In genomic region chr7:144689136-144689535, GRCm38 (mm10) we compare ENCODE assay signal across 12 mouse cellular contexts.
A peak's percentile ranks its signal among the peaks of the same experiment; 100 is the strongest.
DNase-seq lines count a peak whose midpoint lies in the region; TF ChIP-seq lines count a peak whose summit lies in the region.
"Had no signal": no experiment of that assay in that cellular context is flagged by ENCODE, and none has a peak within 500 bp of the region (broad histone marks: within the 10 kb centered on the region; RNA-seq: fewer than 3 reads in every experiment).

No protein-coding gene starts in this region.

- H3K4me3 ChIP-seq in kidney, adult 2 months (ENCODE audit: insufficient read depth, low read depth, low read length), result no peak overlapping the region
- H3K4me3 ChIP-seq: neural tube, embryonic 13.5 days had no signal

- peak overlapping the region; percentile 36; the same call in 1 of the 2 replicates for H3K27ac ChIP-seq in kidney, adult 2 months (ENCODE audit: insufficient read depth, low read depth, low read length)
- H3K27ac ChIP-seq: hindbrain, embryonic 14.5 days; liver, embryonic 14.5 days; neural tube, embryonic 13.5 days had no signal

- no peaks in the 10 kb centered on the region for H3K27me3 ChIP-seq in kidney, adult 2 months (replicated peaks; ENCODE audit: control insufficient read depth, insufficient read depth, low read length)
- H3K27me3 ChIP-seq: neural tube, embryonic 13.5 days had no signal

- no peaks in the 10 kb centered on the region for H3K36me3 ChIP-seq in kidney, adult 2 months (ENCODE audit: control insufficient read depth, insufficient read depth, low read length)
- H3K36me3 ChIP-seq: neural tube, embryonic 13.5 days had no signal

- DNase-seq in embryo, embryonic 11.5 days (ENCODE audit: low read depth, low spot score), result peak; percentile 30
- DNase-seq in embryo, embryonic 10.5 days (ENCODE audit: low spot score), result no peak
- DNase-seq in lung, adult 18-20 months, result peak; percentile 32 to 43
- no peak for DNase-seq in lung, postnatal 25 days (ENCODE audit: low spot score)
- DNase-seq in kidney, adult 2 months, result peak; percentile 41
- peak; percentile 21 for DNase-seq in ovary, postnatal 10 days (ENCODE audit: low spot score)
- DNase-seq in right cerebral cortex, postnatal 4 days, result no peak
- DNase-seq in cerebellum, adult 11 months, result no peak
- DNase-seq: thymus, postnatal 14 days had no signal

- TF ChIP-seq POLR2A in kidney, adult 2 months (IDR thresholded peaks at IDR 0.05; ENCODE audit: low read depth, low read length), result no peak

- TF ChIP-seq CTCF in kidney, adult 2 months (conservative IDR thresholded peaks at IDR 0.05; ENCODE audit: insufficient read depth, insufficient read length, low read depth, low read length), result no peak

- 33% methylated on average over 7 of the region's 7 CpGs for WGBS in kidney, adult 2 months

- H3K4me1 ChIP-seq in kidney, adult 2 months (ENCODE audit: control insufficient read depth, insufficient read depth, low read length), result no peaks in the 10 kb centered on the region

Comparison
In these comparisons a context has a peak if more than half of its experiments do, and no peak if none do; other contexts are left out.
1. DNase-seq: peak in embryo, embryonic 11.5 days (single experiment), lung, adult 18-20 months (2 of 2), kidney, adult 2 months (single experiment) and ovary, postnatal 10 days (single experiment); none in embryo, embryonic 10.5 days (single experiment), lung, postnatal 25 days (single experiment), right cerebral cortex, postnatal 4 days (single experiment) and cerebellum, adult 11 months (single experiment).